Mouse (Mus musculus) spleen, adult 2 months (tissue): Measurements from ENCODE around the gene Tmem109.

Source experiments
- CTCF ChIP-seq: fragments of 200-500 bp; IDR thresholded peaks from 2 replicates; pipeline ENCODE4 v1.5.1; 2011; ENCODE audit warnings: mild to moderate bottlenecking, inconsistent platforms; ENCODE audit not compliant: insufficient read depth, insufficient read length, insufficient replicate concordance; ENCODE audit errors: extremely low read depth
- POLR2A ChIP-seq: fragments of 200-500 bp; IDR thresholded peaks from 2 replicates; pipeline ENCODE4 v1.6.1; 2011; ENCODE audit warnings: low read depth, low read length, inconsistent platforms

DNA sequence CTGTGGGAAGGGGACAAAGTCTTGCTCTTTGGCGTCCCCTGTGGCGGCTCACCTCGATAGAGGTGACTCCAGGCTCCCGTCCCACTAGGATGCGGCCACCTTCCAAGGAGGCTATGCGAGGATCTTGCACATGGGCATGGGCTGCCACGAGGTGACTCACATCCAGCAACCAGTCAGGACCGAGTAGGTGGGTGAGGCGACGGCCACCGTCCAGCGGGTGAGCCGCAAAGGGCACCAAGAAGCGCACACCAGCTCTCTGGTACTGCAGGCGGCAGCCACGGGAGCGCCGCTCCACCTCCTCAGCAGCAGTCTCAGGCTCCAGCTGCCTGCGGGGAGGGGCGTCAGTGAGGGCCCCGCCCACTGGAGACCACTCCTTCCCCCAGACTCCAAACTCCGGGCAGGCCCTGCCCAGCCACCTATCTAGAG, 21.7 kb downstream of the Tmem109 start:
- no peak for TF ChIP-seq CTCF
- TF ChIP-seq POLR2A = no peak
